Mouse (Mus musculus) induced T-regulatory cell, adult 2 months (primary cell): ENCODE measurements around the gene Snrnp35.
A peak's percentile ranks its signal among the peaks of the same experiment; 100 is the strongest.

Experiments used
- DNase-seq: peaks from one replicate; pipeline ENCODE4 v3.0.0-alpha.2; 2012; ENCODE audit warnings: low read depth

The Snrnp35 gene

DNA sequence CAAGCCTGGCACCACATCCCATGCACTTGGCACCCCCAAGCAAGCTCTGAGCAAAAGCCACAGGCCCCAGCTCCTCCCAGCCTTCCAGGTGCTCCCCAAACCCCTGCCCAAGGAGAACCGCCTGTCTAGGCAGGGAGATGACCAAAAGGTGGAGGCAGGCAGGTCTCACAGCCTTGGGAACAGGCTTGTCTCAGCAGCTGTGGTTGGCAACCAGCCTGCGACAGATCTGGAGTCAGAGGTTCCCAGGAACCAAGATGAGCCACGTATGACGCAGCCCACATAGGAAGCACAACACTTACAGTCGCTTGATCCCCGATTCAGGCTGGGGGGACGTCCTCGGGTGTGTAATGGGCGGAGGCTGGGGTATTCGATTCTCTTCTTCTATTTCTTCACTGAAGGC lies 18.6 kb downstream of the Snrnp35 start:
- DNase-seq = no peak

DNA sequence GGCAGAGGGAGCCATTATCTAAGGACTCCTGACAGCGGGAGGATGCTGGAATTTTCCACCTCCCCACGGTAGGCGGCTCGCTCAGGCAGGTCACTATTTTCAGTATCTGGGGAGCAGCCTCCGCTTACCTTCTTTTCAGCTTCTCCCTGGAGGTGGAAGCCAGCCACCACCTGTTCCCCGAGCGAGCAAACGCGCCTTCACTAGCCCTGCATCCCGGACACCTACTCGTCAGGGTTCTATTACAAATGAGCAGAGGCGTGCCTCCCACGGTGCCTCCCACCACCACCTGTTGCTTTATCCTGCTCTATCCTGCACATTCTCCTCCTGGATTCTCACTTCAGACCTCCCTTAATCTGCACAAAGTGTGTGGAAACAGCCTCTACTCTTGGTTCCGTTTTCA lies 20.8 kb downstream of the Snrnp35 start:
- no peak for DNase-seq

DNA sequence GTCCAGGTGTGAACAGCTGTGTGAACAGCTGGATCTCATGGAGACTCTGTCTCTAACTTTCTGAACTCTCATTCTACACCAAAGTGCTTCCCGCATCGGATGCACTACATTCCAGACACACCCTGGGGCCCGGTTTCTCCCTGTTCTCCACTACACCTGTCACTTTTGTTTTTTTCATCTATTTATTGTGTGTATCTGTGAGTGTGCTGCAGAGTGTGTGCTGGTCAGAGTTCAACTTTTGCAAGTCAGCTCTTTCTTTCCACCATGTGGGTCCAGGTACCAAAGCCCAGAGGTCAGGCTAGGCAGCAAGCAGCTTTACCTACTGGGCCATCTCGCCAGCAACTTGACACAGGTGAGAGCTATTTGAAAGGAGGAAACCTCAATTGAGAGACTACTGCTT lies 22.3 kb downstream of the Snrnp35 start:
- DNase-seq = no peak

DNA sequence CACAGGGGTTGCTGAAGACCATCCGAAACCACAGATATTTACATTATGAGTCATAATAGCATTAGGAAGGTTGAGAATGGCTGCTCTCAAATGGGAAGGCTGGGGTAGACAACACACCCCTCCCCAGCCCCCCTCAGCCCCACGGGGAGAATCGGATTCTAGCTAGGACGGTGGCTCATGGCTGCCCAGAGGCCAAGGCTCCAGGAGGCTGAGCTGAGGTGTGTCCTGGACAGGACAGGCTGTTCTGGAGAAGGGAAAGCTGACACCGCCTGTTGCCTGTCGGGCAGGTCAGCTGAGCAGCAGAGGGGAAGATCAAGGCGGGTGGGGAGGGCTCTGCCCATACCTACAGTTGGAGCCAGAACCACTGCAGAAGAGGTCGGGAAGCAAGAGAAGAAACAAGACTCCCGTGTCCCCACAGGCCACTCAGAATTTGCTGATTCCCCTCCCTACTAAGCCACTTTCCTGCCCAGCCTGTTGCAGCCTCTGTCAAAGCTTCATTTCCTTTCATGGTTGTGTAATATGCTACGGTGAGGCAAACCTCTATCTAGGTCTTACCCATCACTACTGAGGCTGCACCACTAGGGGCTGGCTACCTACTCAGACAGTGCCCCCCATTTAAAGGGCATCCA lies 23.9 kb downstream of the Snrnp35 start:
- DNase-seq = no peak

DNA sequence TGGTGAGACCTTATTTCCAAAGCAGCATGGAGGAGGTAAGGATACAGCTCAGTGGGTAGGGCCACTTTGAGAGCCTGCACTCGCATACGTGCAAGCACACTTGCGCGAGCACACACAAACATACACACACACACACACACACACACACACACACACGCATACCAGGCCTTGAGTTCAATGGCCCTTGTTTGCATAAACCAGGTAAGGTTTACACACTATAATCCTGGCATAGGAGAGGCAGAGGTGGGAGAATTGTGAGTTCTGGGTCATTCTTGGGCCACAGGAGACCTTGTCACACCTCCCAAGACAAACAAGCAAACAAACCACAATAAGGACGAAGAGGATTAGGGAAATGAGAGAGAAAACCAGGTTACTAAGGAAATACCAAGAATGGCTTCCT lies 26.3 kb downstream of the Snrnp35 start:
- DNase-seq = no peak

DNA sequence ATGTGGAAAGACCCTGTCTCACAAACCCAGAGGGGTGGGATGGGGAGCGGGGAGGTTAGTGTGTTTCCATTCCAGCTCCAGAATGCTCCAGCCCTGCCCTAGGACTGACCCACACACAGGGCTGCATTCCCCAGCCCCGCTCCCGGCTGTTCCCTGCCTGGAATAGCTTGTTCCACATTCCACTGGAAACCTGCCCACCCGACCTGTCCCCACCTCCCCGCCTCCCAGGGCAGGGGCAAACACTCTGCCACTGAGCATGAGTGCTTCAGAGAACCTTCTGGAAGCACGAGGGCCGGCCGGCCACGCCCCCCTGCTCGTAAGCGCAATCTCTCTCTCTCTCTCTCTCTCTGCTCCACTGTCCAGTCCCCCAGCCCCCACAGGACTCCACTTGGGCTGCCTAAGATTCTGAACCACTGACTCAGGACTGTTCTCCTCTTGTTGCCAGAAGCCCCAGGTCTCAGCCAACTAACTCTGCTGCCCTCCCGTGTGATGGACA lies 26.9 kb downstream of the Snrnp35 start:
- DNase-seq = no peak

DNA sequence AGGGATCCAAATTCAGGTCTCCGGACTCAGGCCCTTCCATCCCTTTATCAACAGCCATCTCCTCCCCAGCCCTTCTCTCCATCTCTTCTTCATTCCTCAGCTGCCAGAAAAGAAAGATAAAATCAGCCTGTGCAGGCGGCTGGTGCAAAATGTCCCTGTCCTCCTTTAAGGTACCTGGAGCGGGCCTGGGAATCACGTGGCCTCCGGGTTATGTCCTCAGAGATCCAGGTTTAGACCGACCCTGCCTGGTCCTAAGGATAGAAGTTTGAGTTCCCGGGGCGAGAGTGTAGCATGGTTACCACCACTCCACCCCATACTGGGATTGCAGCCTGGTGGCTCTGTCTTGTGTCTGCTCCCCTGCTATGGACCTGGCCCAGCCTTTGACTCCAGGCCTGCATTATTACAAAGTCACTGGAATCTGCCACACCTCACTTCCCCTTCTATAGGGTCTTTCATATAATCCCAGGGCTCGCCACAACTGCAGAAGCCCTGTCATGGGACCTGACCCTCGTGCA lies 27.7 kb downstream of the Snrnp35 start:
- DNase-seq = no peak

DNA sequence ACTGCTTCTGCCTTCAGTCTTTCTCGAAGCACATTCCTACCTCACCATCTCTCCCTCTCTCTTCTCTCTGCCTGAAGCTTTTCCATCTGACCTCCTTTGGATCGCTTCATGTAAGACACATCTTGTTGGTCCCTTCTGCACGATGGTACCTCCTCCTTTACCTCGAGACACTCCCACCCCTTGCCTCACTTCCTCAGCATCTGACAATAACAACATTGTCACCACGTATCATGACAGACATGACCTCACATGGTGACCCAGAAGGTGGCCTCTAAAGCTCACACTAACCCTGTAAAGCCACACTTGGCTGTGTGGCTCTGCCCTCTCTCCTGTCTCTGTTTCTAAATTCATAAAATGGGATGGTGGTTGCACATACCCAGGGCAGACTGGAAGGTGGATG lies 32.9 kb downstream of the Snrnp35 start:
- no peak for DNase-seq

DNA sequence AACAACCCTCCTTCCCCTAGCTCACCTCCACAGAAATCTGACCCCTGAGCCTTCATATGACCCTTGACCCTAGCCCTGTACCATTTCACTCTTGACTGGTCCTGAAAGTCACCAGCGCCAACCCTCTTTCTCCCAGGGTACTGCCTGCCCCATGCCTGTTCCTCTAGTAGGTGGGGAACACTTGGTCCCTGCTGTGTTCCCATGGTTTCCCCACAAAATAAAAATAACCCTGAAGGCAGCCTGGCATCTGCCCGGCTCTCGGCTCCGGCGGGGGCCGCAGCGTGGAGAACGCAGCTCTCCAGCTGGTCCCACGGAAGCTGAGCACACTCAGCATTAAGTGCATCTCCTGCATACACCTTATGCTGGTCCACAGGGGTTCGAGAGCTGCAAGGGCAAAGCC lies 35.7 kb downstream of the Snrnp35 start:
- no peak for DNase-seq

DNA sequence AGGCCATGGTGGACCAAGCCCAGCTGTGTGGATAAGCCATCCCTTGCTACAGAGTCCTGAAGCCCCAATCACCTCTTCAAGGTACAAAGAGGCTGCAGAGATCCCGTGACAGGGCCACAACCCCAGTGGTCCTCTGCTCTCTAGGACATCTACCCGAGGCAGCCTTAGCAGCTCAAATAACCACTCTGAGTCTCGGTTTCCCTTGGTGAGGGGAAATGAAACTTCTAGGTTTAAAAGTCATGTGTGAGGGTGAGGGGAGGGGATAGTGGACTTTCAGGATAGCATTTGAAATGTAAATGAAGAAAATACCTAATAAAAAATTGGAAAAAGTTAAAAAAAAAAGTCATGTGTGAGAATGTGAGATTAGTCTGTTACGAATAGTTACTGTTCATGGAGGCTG lies 38.7 kb downstream of the Snrnp35 start:
- no peak for DNase-seq

DNA sequence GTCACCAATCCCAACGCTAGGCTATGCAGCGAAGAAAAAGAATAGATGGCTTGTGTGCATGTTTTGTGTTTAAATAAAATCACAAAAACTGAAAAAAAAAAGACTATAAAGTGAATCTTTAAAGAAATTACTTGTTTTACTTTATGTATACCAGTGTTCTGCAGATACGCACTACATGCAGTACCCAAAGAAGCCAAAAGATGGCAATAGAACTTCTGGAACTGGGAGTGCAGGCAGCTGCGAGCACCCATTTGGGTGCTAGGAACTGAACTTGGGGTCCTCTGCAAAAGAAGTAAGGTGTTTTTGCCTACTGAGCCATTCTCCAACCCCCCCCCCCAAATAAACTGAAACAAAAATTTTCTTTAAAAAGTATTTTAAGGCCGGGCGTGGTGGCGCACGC lies 40.1 kb downstream of the Snrnp35 start:
- peak; percentile 62 for DNase-seq

DNA sequence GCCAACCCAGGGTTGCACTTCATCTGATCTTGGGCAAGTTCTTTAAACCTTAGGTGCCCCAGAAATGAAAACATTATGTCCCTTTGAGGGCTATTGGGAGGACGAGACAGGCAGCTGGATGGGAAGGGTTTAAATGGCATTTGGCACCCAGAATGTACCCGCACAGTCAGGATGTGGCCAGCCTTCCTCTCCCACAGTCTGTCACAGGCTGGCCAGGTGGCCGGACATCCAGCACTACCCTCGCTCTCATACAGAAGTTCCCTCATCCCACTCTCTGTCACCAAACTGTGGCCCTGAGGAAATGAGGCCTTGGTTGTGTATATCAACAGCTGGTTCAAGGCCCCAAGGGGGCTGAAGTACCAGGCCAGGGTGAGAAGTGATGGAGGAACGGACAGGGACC lies 42.0 kb downstream of the Snrnp35 start:
- DNase-seq = no peak

DNA sequence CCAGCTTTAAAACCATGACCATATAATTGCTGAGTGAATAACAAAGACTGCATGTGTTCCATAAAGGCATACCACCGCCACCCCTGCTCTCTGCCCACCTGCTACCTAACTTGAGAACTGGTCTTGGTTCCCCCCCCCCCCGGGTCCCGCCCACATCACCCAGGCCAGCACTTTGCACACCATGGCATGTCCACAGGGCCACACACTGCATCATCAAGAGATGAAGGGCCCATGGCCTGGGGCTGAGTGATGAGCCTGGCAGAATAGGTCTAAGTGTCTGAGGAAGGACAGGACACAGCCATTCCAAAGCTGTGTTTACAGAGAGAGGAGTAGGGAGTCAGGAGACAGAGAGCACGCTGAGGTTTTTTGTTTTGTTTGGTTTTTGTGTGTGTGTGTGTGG lies 45.4 kb downstream of the Snrnp35 start:
- DNase-seq = no peak

DNA sequence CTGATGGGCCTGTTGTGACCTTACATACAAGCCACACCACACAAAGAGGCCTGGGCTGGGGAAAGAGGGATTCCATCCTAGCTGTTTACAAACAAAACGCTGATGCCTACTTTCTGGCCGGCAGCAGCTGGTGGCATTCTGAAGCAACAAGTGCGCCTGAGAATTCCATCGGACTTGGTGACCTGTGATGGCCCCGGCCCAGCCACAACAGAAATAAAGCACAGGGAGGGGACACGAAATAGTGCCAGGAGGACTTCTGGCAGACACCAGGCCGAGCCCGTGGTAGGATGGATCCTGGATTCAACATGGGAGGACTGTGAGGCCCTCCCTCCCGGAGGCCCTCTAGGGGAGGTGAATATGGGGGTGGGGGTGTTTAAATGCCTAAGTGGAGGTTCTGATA lies 45.9 kb downstream of the Snrnp35 start:
- no peak for DNase-seq

DNA sequence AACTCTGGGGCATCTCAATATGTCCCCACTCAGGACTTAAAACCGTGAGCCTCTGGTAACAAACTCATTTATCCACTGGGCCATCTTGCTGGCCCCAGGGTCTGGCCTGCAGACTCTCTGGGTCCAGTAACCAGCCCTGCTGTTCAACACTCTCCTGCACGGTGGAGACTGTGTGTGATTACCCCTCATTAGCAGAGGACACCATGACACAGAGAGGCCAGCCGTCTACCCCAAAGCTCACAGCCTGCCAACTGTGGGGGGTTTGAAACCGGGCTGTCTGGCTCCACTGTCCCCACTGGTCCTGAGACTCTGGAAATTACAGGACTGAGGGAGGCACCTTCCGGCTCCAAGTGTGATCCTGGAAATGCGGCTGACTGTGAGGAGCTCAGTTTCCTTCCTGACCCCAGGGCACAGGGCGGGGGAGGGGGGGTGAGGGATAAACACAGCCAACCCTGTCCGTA lies 46.3 kb downstream of the Snrnp35 start:
- DNase-seq = no peak

DNA sequence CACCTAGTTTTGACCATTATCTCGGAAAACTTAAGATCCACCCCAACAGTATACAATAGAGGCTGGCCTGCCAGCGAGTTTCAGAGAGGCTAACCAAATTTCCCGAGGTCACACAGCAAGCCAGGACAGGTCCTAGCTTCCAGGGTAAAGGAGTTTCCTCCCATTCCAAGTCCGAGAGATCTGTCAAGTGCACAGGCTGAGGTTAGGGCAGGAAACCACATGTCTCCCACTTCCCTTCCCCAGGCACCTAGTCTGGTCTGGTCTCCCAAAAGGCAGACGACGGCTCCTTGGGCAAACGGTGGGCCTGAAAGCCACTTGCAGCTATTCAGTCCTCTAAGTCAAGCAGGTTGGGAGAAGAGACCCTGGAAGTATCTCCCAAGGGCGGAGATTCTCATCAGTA lies 46.8 kb downstream of the Snrnp35 start:
- DNase-seq = no peak

DNA sequence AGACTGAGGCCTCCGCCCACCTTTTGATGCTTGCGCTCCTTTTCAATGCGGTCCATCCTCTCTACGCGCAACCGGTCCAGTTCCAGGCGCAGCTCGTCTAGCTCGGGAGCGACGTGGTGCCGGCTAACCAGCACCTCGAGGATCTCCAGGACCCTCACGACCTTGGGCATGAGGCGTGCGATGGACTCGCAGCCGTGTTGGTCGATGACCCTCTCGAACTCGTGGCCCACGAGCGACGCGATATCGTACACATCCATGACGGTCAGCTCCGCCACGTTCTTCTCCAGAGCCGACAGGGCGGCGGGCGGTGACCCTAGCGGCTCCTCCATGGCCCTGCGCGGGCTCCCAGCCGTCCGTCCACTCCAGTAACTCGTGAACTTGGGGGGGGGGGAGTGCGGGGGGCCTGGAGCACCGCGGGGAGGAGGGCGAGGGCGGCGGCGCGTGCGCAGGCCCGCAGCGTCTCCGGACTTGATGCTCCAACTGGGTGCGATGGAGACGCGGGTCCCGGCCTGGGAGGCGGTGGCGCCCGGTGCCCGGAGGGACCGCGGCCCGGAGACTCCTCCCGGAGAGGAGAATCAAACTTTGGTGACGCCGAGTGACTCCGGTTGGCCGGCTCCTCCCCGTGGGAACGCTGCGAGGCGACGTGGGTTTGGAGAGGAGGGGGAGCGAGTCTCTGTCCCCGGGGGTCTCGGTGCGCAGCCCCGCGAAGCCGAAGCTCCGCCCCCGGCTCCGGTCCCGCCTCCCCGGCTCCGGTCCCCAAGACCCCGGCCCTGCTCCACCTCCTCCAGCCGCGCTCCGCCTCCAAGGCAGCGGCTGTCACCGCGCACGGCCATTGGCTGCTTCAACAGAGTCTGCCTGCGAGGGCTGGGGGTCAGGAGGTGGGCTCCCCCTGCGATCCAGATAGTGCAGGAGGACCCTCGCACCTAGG lies 48.0 kb downstream of the Snrnp35 start, which contains the start of gene Rilpl1:
TSS of gene Rilpl1 (minus strand) at position 737 of the 928 bp plus-strand sequence.
- DNase-seq = peak; percentile 82

DNA sequence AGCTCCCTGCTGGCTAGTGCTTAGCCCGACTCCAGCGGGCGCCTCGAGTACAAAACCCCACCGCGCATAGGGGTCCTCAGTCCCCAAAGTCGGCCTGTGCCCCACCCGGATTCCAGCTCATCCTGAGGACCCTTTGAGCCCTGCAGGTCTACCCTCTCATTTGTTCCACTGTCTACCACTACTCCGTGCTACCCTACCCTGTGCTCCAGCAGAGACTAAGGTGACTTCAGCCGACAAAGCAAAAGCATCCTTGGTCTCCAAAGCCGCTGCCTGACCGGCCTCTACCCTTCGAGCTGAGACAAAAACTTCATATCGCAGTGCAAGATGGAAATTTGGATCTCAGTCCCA lies 48.6 kb downstream of the Snrnp35 start:
- no peak for DNase-seq

DNA sequence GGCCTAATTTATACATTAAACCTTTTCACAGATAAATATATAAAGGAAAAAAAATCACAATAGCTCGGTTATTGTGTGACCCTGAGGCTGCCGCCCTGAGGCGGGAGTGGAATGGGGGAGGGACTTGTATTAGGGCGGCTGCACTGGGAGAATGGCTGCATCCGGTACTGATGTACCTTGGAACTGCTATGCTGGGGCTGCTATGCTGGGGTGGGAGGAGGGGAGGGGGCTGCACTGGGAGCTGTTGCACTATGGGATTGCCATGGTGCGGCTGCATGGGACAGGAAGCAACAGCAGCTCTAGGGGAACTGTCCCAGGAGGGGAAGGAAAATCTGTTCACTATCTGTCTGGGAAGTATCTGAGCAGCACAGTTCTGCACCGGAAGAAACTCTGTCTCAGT lies 49.5 kb downstream of the Snrnp35 start:
- DNase-seq = no peak

DNA sequence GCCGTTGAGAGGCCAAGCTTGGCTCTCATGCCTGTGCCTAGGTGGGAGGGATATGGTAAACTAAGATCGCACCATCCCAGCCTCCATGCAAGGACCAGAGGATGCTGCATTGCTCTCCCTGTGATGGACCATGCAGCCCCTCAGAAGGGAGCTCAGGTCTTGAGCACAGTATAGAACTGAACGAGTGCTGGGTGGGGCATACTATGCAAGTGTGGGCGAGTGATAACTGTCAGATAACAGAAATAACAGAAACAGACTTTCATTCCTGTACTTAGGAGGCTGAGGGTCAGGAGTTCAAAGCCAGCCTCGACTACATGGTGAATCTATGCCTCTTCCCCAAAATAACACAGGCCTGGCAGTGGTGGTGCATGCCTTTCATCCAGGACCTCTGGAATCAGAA lies 52.1 kb downstream of the Snrnp35 start:
- DNase-seq = no peak

DNA sequence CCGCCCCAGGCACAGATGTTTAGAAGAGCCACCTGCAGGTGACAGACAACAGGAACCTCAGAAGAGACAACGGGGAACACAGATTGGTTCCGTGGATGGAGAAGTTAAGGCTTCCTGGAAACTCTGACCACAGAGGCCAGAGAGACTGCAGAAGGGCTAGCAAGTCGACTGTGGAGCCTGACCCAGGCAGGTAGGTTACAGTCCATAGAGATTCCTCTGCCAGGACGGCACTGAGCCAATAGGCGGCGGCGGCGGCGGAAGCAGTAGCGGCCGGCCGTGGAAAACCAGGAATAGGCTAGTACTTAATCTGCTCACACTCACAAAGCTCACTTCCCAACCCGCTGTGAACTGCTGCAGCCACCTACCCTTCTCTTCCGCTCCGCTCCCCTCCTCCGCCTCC lies 53.8 kb downstream of the Snrnp35 start:
- DNase-seq = peak; percentile 45

DNA sequence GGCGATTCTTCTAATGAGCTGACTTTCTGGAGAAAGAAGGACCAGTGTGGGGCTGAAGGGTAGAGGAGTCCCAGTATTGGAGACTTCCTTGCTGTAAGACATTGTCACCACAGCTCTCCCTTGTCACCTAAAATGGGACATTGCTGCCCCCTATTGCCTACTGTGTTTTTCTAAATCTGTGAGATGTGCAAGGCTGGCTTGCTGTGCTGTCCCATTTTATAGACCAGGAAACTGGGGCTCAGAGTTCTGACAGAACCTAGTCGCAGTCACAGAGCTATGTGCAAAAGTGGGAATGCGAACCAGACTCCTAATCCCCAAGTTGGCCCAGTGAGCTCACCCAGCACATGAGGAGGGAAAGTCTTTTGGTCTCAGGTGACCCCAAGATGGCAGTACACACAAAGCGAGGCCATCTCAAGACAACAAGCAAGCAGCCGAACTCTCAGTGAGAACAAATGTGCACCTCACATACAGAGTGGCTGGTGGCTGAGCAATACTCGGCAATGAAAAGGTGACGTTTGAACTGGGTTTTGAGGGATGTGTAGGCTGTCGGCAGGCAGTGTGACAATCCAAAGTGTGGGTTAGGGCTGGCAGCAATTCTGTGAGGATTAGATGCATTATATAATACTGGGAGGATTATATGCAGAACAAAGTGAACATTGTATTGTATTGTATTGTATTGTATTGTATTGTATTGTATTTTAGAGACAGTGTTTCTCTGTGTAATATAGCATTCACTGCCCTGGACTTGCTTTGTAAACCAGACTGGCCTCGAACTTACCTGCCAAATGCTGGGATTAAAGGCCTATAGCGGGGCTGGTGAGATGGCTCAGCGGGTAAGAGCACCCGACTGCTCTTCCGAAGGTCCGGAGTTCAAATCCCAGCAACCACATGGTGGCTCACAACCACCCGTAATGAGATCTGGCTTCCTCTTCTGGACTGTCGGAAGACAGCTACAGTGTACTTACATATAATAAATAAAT lies 56.2 kb downstream of the Snrnp35 start:
- peak; percentile 90 for DNase-seq
